Mouse (Mus musculus) megakaryocyte progenitor cell, adult 5-6 weeks (primary cell): ENCODE results near the gene Chrm1. TPM values are rescaled to one million over a fixed set of nuclear protein-coding genes. Genes with fewer than 3 reads are reported as not detected.
A peak's percentile ranks its signal among the peaks of the same experiment; 100 is the strongest.

Experiments
- ATAC-seq: replicated peaks from 2 replicates; pipeline ENCODE4 v1.8.0; 2016; ENCODE audit warnings: mild to moderate bottlenecking, moderate TSS enrichment, inconsistent platforms; ENCODE audit not compliant: poor library complexity
- total RNA-seq, 2 experiments: library from RNA; stranded (forward) in 1 of 2; stranded (reverse) in 1 of 2; fragments of 157-497, 149-512 nt in 1 of 2; fragments of 200-1000 nt in 1 of 2; gene quantifications; 2 replicates each; pipeline versions ENCODE4 v1.2.3 to v1.2.4; 2015 to 2017

Chrm1 gene
- total RNA-seq (2015) (0.02 TPM in 1 of 2 replicates, not detected in the other), total RNA-seq (2017) (not detected in 2 replicates)

DNA sequence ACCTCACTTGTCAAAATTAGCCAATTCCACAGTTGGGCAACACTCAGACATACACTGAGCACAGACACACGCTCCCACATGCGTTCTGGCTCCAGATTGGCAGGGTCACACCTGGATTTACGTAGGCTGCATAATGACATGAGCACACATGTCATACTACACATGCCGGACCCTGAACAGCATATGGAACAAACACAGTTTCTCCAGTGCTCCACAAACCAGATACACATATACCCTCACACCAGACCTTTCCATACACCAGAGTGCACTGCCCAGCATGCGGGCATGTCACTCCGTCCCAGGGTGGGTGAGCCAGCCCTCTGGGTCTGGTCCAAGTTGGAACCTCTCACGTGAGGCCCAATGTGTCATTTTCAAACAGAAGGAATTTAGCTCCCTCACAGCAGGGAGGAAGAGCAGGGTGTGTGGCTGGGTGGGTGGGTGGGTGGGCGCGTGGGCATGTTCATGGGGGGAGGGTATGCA, at the start of gene Chrm1:
Gene Chrm1, plus strand, starts transcription at position 430 of the 480 bp plus-strand sequence.
- peak; percentile 29 for ATAC-seq

- ATAC-seq, result no peak
Observed at GRCm38 (mm10) chr19:8614343-8614742, 49.2 kb upstream of the Chrm1 start.

DNA sequence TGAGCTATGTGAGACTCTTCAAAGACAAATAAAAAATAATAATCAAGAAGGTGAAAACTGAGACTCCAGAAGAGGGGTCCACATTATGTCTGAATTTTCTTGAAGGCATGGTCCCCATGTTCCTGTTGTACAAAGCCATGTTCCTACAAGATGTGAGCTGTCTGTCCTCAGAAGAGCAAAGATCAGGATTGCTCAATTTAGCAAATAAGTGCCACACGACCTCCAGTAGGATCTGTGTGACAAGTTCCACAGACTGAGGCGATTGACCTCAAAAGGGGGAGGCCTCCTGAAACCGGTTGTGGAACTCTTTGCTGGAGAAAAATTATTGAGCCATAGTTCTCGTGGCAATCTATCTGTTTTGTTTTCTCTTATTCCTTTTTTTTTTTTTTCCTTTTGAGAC, 47.3 kb upstream of the Chrm1 start:
- ATAC-seq, result no peak

DNA sequence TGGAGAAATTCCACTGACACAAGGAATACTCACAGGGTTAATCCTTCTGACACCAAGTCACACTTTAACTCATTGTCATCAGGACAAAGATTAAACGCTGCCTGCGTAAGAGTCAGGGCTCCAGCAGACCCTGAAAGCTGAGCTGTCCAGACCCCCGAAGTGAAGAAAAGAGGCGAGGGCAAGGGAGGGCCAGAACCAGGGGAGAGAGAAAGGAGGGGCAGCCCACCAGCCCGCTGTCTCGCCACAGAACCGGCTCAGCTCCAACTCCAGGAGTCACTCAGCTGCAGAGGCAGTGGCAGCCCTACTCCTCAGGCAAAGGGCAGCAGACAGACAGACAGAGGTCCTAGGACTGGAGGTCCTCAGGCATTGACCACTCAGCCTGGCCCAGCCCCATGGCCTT, 45.7 kb upstream of the Chrm1 start, which contains the start of gene Slc22a6:
Gene Slc22a6, plus strand, starts transcription at position 136 of the 400 bp plus-strand sequence.
- ATAC-seq, result no peak

GRCm38 (mm10) chr19:8621098-8621497, 42.5 kb upstream of the Chrm1 start:
- ATAC-seq, result no peak

DNA sequence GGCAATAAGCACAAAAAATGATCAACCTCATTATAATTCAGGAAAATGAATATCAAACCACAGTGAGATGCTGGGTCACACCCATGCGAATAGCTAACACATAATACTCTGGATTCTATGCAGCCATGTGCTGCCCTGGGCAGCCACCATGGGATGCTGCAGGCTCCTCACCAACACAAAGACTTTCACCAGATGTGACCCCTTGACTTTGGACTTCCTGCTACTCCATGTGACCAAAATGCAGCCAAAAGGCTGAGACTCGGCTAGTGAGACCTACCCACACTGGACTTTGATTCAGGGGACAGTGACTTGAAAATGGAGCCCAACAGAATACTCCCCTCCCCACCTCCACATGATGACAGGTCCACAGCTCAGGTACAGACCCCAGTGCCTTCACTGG, 33.3 kb upstream of the Chrm1 start:
- no peak for ATAC-seq

- no peak for ATAC-seq
Observed at GRCm38 (mm10) chr19:8630826-8631225, 32.8 kb upstream of the Chrm1 start.

DNA sequence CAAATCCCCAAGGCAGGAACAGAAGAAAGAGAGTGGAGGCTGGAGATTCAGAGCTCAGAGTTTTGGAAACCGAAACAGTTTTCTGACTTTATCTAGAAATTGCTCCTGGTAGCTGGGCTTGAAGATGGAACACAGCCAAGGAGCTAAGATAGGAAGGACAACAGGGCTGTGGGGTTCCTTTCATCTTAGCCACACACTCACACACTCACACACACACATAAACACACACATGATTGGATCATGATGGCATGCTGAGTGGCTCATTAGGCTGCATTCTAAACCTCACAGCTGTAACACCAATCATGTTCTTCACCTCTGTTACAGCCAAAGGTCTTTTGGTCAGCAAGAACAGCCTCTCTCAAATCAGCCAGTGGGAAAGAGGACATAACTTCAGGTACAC, 31.6 kb upstream of the Chrm1 start:
- peak; percentile 68 for ATAC-seq

DNA sequence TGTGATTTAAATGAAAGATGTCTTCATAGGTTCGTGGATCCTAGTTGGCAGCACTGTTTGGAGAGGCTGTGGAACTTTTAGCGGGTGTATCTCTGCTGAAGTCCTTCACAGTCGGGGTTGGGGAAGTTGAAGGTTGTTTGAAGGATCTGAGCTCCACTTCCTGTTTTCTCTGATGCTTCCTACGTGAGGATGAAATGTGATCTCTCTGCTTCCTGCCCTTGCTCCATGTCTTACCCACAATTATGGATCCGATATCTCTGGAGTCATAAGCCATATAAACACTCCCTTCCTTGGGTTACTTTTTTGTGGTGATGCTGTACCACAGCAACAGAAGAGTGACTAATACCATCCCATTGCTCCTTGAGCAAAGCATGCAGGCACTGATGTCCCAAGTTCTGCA, 21.5 kb upstream of the Chrm1 start:
- peak; percentile 91 for ATAC-seq

DNA sequence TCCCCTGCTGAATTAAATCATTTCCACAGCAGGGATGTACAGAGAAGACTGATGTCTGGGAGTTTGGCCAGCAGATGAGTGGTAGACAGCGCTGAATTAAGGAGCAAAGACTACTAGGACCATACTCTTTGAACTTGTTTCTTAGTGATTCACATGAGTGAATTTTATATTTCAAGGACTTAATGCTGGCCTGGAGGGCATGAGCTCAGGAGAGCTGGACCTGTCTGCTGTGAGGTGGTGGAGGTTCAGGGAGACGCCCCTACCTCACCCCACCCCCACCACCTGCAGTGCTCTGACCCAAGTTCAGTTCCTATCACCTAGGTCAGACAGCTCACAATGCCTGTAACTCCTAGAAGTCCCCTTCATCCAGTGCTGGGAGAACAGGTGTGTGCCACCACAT, 17.2 kb upstream of the Chrm1 start:
- ATAC-seq, result no peak

GRCm38 (mm10) chr19:8655833-8656232, 7.8 kb upstream of the Chrm1 start:
- ATAC-seq, result no peak

DNA sequence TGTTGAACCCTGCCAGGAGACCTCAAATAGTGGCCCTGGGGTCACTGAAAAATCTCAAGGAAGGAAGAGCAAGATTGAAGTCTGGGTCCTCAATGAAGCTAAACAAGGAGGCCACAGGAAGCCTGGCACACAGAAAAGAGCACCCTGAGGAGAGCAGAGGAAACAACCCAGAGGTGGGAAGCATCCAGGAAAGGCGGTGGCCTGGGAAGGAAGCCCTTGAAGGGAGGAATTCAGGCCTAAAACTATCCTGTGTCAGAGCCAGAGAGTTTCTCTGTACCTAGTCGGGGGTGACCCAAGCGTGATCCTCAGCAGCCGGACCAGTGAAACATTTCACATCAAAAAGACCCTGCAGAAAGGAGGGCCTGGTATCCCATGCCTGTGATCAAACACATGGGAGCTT, 7.2 kb upstream of the Chrm1 start:
- no peak for ATAC-seq

GRCm38 (mm10) chr19:8661821-8662307, 1.7 kb upstream of the Chrm1 start:
- no peak for ATAC-seq

- ATAC-seq, result peak; percentile 76
Observed at GRCm38 (mm10) chr19:8662337-8662736, 1.3 kb upstream of the Chrm1 start.

- 0 out of 2 replicates have a peak, but pooled peaks have one; percentile 6 for ATAC-seq
Observed at GRCm38 (mm10) chr19:8663911-8664421, 377 bp downstream of the Chrm1 start.

- no peak for ATAC-seq
Observed at GRCm38 (mm10) chr19:8664859-8665258, 1.3 kb downstream of the Chrm1 start.

- no peak for ATAC-seq
Observed at GRCm38 (mm10) chr19:8665746-8666145, 2.2 kb downstream of the Chrm1 start.

DNA sequence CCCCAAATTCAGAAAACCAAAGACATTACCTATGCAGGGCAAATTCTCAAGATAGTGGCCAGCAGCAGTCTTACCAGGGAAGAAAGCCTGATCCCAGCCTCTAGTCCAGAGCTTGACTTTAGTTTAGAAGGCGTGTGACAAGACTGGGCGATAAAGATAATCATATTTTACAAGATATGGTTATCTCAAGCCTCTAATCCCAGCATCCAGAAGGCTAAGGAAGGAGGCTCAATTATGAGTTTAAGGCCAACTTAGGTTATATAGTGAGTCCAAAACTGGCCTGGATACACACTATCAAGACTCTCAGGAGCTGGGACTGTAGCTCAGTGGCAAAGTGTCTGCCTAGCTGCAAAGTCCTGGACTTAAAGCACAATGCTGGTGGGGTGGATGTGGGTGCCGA, 9.3 kb downstream of the Chrm1 start:
- ATAC-seq, result peak; percentile 40; the same call in 1 of the 2 replicates

GRCm38 (mm10) chr19:8673336-8674063, 9.9 kb downstream of the Chrm1 start:
- peak; percentile 69 for ATAC-seq

- no peak for ATAC-seq
Observed at GRCm38 (mm10) chr19:8679031-8679779, 15.6 kb downstream of the Chrm1 start.

- ATAC-seq, result peak; percentile 72
Observed at GRCm38 (mm10) chr19:8681633-8682362, 18.2 kb downstream of the Chrm1 start.
